Mouse (Mus musculus) layer of hippocampus, adult 8-10 months (tissue): ENCODE data around the gene Dok3. TPM values are rescaled to one million over a fixed set of nuclear protein-coding genes. Genes with fewer than 3 reads are reported as not detected.
A peak's percentile ranks its signal among the peaks of the same experiment; 100 is the strongest.
"Not testable (repeated sequence)": the region's sequence is repeated elsewhere in the genome, so short reads cannot be mapped to it uniquely, and the experiment has no call there.

ENCODE experiments used
- DNase-seq, 2 experiments: peaks; one replicate each; pipeline ENCODE4 v3.0.0; 2022; ENCODE audit warnings: low spot score in 2 of 2
- total RNA-seq, 4 experiments: library from RNA; stranded (reverse); gene quantifications; 2 replicates each; pipeline ENCODE4 v1.2.4; 2022

The Dok3 gene
- total RNA-seq: 10 to 100 TPM in 2 of 4 experiments, 1 to 10 TPM in 2; 6.4 to 20.4 (median 12.1) TPM

- no peak for DNase-seq
Measured at GRCm38 (mm10) chr13:55529198-55529915, at the start of gene Dok3. Gene Dok3, minus strand, starts transcription at chr13:55529296.

DNA sequence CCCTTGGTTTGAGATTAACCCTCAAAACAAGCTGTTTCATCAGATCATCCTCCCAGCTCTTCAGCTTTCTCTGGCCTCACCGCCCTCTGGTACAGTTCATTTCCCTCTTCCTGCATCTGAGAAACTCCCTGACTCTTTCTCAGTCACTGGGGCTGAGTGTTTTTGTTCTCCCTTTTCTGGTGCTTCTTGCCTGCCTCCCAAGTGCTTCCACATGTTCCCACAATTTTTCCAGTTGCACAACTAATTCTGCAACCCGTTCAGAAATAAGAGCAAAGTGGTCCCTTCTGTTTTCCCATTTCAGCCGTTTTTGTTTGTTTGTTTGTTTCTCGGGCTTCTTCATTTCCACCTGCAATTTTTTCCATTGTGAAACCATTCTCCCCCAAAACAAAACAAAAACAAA is 49.0 kb upstream of the Dok3 start:
- no peak for DNase-seq

DNA sequence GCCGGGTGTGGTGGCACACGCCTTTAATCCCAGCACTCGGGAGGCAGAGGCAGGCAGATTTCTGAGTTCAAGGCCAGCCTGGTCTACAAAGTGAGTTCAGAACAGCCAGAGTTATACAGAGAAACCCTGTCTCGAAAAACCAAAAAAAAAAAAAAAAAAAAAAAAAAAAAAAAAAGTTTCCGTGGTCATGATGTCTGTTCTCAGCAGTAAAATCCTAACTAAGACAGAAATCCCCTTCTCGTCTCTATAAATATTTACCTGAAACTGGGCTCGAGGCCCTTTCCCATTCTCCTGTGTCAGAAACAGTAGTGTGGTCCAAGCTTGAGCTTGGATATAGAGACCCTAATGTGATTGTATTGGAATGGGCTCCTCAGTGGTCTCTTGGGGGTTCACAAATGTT is 47.8 kb upstream of the Dok3 start:
- DNase-seq: not testable (repeated sequence)

GRCm38 (mm10) chr13:55575932-55576331 is 46.8 kb upstream of the Dok3 start:
- no peak for DNase-seq

DNA sequence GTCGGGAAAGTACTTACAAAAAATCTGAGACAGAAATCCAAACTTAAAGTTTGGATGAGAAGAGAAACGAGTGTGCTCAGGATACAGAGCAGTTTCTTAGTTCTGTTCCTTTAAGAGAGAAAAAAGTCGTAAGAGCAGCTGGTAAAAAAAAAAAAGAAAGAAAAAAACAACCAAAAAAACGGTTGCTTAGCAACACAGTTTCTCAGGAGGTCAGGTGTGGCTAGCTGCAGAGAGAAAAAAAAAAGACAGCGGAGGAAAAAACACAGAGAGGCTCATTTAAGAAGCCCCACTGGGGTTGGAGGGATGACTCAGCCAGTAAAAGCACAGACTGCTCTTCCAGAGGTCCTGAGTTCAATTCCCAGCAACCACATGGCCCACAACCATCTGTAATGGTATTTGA is 45.2 kb upstream of the Dok3 start:
- DNase-seq: no peak

GRCm38 (mm10) chr13:55573432-55573831 is 44.3 kb upstream of the Dok3 start, which contains the start of gene Tmed9:
Gene Tmed9, plus strand, starts transcription at chr13:55573732.
- DNase-seq: no peak

GRCm38 (mm10) chr13:55571977-55572376 is 42.9 kb upstream of the Dok3 start:
- no peak for DNase-seq

GRCm38 (mm10) chr13:55571027-55571751 is 42.1 kb upstream of the Dok3 start, which contains the start of gene Fam193b:
Gene Fam193b, minus strand, starts transcription at chr13:55571120.
- peak; percentile 87 to 94 for DNase-seq

DNA sequence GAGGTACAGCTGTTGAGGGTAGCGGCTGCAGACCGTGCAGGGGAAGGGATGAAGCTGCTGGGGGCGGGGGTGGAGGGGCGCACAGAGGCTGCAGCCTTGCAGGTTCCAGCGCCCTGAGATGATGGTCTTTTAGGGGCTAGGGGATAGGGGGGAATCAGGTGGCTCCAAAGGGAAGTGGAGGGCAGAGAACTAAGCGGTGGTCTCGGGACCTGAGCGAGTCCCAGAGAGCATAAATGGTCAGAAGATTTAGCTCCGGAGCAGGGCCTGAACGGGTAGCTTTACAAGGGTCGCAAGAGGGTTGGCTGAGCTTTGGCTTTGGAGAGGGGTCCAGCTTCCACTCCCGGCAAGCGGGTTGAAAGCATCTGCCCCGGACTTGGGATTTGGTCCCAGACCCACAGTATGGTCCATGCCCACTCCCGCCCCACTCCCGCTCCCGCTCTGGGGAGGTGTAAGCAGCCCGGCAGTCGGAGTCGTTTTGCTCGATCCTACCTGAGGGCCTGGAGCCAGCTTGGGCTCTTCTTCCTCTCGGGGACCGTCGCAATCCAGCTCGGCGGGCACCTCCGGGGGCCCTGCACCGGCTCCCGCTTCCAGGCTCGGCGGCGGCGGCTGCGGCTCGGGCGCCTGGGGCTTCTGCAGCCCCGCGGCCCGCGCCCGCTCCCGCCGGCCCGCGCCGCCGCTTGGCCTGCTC is 41.3 kb upstream of the Dok3 start:
- peak; percentile 30 for DNase-seq

DNA sequence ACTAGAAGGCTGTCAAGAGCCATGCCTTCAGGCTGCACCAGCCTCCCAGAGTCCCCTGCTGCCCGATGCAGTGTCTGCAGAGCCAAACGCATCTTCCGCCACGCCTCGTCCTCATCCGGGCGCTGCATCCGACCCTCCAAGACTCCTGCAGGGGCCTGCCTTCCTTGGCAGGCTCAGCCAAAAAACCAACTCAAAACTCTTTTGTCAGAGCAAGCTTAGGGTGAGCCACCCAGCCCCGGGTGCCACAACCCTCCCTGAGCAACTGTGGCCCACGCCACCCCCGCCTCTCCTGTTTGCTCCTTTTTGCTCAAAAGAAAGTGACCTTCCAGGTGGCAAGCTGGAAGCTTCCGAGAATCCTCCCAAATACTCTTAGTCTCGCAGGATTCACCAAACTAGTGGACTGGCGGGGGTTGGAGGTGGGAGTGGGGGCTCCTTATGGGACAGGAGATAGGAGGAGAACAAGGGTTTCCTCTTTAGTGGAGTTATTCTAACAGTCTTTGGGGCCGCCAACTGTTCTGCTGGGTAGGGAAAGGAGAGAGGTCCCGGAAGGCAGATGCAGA is 40.7 kb upstream of the Dok3 start:
- no peak for DNase-seq

DNA sequence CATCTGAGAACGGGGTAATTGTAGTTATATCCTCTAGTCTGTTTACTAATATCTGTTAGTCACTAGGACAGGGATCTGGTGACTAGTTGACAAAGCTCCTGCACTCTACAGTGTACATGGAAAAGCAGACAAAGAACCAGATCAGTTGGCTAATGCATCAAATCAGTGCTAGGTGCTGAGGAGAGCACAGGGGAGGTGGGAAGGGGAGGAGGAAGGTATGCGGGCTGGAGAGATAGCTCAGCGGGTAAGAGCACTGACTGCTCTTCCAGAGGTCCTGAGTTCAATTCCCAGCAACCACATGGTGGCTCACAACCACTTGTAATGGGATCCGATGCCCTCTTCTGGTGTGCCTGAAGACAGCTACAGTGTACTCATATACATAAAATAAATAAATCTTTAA is 39.4 kb upstream of the Dok3 start:
- DNase-seq: not testable (repeated sequence)

- DNase-seq: no peak
Measured at GRCm38 (mm10) chr13:55567949-55568348, 38.9 kb upstream of the Dok3 start.

DNA sequence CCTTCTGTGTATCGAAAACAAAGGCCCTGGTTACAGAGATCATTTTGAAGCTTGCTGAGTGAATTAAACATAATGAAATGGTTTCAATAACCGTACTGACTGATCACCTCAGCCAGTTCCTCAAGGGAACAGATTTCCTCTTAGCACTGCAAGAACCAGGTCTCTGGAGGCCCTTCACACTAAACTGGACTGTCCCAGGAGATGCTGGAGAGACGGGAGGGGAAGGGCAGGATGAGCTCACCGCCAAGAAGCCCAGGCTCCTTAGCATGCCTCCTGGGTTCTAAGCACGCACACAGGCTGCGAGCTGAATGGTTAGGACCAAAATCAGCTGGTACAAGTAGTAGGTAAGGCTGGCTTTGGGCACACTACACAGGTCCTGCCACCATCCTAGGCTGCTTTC is 37.9 kb upstream of the Dok3 start:
- no peak for DNase-seq

GRCm38 (mm10) chr13:55563266-55563879 is 34.3 kb upstream of the Dok3 start:
- DNase-seq: no peak

- DNase-seq: no peak
Measured at GRCm38 (mm10) chr13:55557499-55557898, 28.4 kb upstream of the Dok3 start.

- no peak for DNase-seq
Measured at GRCm38 (mm10) chr13:55555921-55556320, 26.8 kb upstream of the Dok3 start.

GRCm38 (mm10) chr13:55549061-55549460 is 20.0 kb upstream of the Dok3 start:
- DNase-seq: no peak

GRCm38 (mm10) chr13:55548426-55548825 is 19.3 kb upstream of the Dok3 start:
- DNase-seq: no peak

- DNase-seq: no peak
Measured at GRCm38 (mm10) chr13:55547916-55548315, 18.8 kb upstream of the Dok3 start.

GRCm38 (mm10) chr13:55544792-55545191 is 15.7 kb upstream of the Dok3 start:
- no peak for DNase-seq

- no peak for DNase-seq
Measured at GRCm38 (mm10) chr13:55543447-55543846, 14.4 kb upstream of the Dok3 start.
